Mouse (Mus musculus): ENCODE measurements at regions not wholly inside any gene's neighbourhood (a gene's known extent, or its start where the extent isn't known, plus 50 kb on each side); places are given as distances from the start of the nearest gene placed in this dataset.

DNA sequence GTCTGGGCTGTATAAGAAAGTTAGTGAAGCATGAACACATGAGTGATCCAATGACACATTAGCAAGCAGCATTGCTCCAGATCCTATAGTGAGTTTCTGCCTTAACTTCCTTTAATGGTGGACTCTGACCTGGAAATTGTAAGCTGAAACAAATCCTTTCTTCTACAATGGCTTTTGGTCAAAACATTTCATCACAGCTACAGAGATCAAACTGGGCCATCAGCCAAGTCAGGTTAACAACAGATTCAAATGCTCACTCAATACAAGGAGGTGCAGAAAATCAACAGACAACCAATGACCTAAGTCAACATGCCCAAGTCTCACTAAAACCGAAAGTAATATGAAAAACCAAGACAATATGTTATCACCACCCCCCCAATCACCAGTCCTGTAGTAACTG lies 91.9 kb upstream of the Map9 start:
- Histone ChIP-seq H3K9me3 (ENCODE audit: control insufficient read depth, low read length) (no peaks in the 10 kb centered on the region), H3K4me2 (replicated peaks; ENCODE audit: low read depth, low read length) (no peak overlapping the region), H3K4me3 (ENCODE audit: low read depth, low read length) (no peak overlapping the region), H3K9ac (ENCODE audit: low read depth, low read length) (no peak overlapping the region), H3K4me1 (replicated peaks; ENCODE audit: control insufficient read depth, insufficient read depth, low read length) (no peaks in the 10 kb centered on the region), H3K27ac (ENCODE audit: low read depth, low read length) (no peak overlapping the region), H3K27me3 (ENCODE audit: control insufficient read depth, insufficient read depth, low read length) (no peaks in the 10 kb centered on the region), H3K36me3 (ENCODE audit: control insufficient read depth, insufficient read depth, low read length) (no peaks in the 10 kb centered on the region)
- no peak for ATAC-seq (ENCODE audit: low FRiP score)
- no peak for DNase-seq (ENCODE audit: low spot score)
- whole genome bisulfite sequencing = 97% methylated on average over 1 of the region's 1 CpGs

DNA sequence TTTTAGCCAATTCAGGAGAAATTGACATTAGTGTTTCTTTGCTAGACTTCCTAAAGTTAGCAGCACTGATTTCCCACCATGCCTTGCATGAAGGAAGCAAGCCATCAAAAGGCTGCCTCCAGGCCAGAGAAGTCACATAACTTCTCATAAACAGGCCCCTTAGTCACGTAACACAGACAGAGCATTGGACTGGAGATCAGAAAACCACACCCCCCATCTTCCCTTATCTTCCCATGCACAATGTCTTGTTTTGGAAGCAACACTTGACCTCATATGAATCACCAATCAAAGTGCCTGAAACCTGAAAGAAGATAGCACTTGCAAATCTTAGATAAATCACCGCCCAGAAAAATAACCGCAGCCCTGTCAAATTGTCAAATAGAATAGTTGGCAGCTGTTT lies 95.9 kb upstream of the Map9 start:
- Histone ChIP-seq H3K4me2 (replicated peaks; ENCODE audit: low read depth, low read length) (no peak overlapping the region), H3K27me3 (ENCODE audit: control insufficient read depth, insufficient read depth, low read length) (no peaks in the 10 kb centered on the region), H3K4me3 (ENCODE audit: low read depth, low read length) (no peak overlapping the region), H3K4me1 (replicated peaks; ENCODE audit: control insufficient read depth, insufficient read depth, low read length) (no peaks in the 10 kb centered on the region), H3K27ac (ENCODE audit: low read depth, low read length) (no peak overlapping the region), H3K36me3 (ENCODE audit: control insufficient read depth, insufficient read depth, low read length) (no peaks in the 10 kb centered on the region), H3K9me3 (ENCODE audit: control insufficient read depth, low read length) (no peaks in the 10 kb centered on the region), H3K9ac (ENCODE audit: low read depth, low read length) (no peak overlapping the region)
- ATAC-seq (ENCODE audit: low FRiP score) = no peak
- WGBS = 87% methylated on average over 3 of the region's 3 CpGs
- no peak for DNase-seq (ENCODE audit: low spot score)

DNA sequence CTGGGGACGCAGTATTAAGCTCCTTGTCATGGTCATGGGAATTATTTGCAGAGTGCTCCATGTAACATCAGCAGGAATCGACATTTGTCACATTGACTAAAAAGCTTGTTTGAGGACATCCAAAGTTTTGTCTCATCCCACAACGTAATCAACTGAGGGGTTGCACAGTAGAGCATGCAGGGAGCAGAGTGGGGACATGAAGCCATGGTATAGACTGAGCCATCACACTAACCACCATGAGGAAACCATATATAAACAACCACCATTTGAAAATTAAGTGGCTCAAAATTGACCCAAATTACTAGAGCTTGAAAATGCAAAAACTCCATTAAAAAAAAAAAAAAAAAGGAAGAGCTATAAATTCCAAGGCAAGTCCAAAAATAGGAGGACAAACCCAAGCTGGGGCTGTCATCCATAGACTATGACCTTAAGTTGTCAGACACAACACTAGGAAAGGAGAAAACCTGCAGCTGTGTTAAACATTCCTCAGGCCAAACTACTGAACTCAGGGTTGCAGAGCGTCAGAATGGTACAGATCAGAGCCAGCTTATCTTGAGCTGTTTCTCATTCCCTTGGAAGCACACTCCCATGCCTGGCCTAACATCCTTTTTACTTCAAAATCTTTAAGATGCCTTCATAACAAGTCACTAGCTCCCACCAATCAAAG lies 97.7 kb upstream of the Map9 start:
- Histone ChIP-seq H3K4me2 (replicated peaks; ENCODE audit: low read depth, low read length) (no peak overlapping the region), H3K27ac (ENCODE audit: low read depth, low read length) (no peak overlapping the region), H3K4me1 (replicated peaks; ENCODE audit: control insufficient read depth, insufficient read depth, low read length) (no peaks in the 10 kb centered on the region), H3K9ac (ENCODE audit: low read depth, low read length) (no peak overlapping the region), H3K36me3 (ENCODE audit: control insufficient read depth, insufficient read depth, low read length) (no peaks in the 10 kb centered on the region), H3K27me3 (ENCODE audit: control insufficient read depth, insufficient read depth, low read length) (no peaks in the 10 kb centered on the region), H3K4me3 (ENCODE audit: low read depth, low read length) (no peak overlapping the region), H3K9me3 (ENCODE audit: control insufficient read depth, low read length) (no peaks in the 10 kb centered on the region)
- ATAC-seq (ENCODE audit: low FRiP score) = no peak
- DNase-seq (ENCODE audit: low spot score) = no peak
- 93% methylated on average over 4 of the region's 4 CpGs for WGBS

DNA sequence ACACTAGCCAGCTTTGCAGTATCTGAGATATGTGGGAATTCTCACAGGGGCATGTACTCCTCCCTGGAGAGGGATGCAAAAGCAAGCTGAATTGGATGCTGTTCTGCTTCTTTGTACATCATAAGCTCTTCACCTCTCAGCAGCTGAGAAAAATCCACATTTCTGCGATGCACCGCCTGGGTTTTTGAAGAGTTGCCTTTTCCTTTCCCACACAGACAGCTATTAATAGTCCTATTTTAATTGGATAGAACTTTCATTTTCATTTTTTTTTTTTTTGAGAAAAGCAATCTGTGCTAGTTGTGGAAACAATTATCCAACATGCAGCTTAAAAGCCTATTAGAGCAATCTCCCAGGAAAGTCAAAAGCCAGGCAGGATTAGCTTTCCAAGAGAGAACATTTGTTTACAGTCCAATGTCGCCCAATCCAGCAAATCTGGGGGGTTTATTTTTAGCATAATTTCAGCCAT lies 105.2 kb upstream of the Gucy1a1 start:
- H3K27ac ChIP-seq (ENCODE audit: low read depth, low read length) = no peak overlapping the region
- no peaks in the 10 kb centered on the region for H3K4me1 ChIP-seq (replicated peaks; ENCODE audit: control insufficient read depth, insufficient read depth, low read length)
- no peak overlapping the region for H3K9ac ChIP-seq (ENCODE audit: low read depth, low read length)
- ATAC-seq (ENCODE audit: low FRiP score) (no peak), DNase-seq (ENCODE audit: low spot score) (no peak)
- no peaks in the 10 kb centered on the region for H3K36me3 ChIP-seq (ENCODE audit: control insufficient read depth, insufficient read depth, low read length)
- H3K4me2 ChIP-seq (replicated peaks; ENCODE audit: low read depth, low read length) = no peak overlapping the region
- 83% methylated on average over 3 of the region's 3 CpGs for WGBS
- no peaks in the 10 kb centered on the region for H3K27me3 ChIP-seq (ENCODE audit: control insufficient read depth, insufficient read depth, low read length)
- no peak overlapping the region for H3K4me3 ChIP-seq (ENCODE audit: low read depth, low read length)
- no peaks in the 10 kb centered on the region for H3K9me3 ChIP-seq (ENCODE audit: control insufficient read depth, low read length)

DNA sequence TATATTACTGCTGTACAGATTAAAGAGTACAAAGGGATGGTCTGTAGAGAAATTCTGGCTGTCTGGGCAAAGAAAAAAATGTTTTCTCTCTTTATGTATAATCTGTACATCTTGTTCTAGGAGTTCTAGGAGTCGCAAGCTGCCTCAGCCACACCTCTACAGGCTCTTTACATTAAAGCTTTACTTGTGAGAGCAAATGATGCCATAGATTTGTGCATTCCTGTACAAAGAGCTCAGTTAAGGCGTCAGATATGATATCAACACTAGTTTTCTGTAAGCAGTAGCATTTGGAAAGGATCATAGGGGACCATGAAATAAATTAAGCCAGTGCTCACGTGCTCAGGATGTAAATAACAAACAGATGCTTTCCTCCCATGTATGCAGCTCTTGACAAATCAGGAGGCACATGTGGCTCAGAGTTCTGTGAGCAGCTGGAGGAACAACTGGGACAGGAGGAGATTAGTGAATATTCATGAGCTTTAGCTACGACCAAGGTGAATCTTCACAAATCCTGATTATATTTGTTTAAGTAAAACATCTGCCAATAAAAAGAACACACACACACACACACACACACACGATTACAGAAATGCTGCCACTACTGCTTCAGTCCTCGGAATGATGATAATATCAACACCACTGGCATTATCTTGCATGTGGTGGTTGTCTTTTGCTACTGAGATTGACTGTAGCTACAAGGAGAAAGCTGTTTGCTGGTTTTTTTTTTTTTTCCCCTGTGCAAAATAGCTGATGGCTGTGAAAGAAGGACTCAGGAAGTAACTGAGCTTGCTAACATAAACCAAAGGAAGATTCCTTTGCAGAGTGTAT lies 104.6 kb upstream of the Gucy1a1 start:
- Histone ChIP-seq H3K9ac (ENCODE audit: low read depth, low read length) (no peak overlapping the region), H3K9me3 (ENCODE audit: control insufficient read depth, low read length) (no peaks in the 10 kb centered on the region), H3K27ac (ENCODE audit: low read depth, low read length) (no peak overlapping the region), H3K27me3 (ENCODE audit: control insufficient read depth, insufficient read depth, low read length) (no peaks in the 10 kb centered on the region), H3K36me3 (ENCODE audit: control insufficient read depth, insufficient read depth, low read length) (no peaks in the 10 kb centered on the region), H3K4me3 (ENCODE audit: low read depth, low read length) (no peak overlapping the region), H3K4me1 (replicated peaks; ENCODE audit: control insufficient read depth, insufficient read depth, low read length) (no peaks in the 10 kb centered on the region), H3K4me2 (replicated peaks; ENCODE audit: low read depth, low read length) (no peak overlapping the region)
- DNase-seq (ENCODE audit: low spot score) (no peak), ATAC-seq (ENCODE audit: low FRiP score) (no peak)
- WGBS = 59% methylated on average over 6 of the region's 6 CpGs

DNA sequence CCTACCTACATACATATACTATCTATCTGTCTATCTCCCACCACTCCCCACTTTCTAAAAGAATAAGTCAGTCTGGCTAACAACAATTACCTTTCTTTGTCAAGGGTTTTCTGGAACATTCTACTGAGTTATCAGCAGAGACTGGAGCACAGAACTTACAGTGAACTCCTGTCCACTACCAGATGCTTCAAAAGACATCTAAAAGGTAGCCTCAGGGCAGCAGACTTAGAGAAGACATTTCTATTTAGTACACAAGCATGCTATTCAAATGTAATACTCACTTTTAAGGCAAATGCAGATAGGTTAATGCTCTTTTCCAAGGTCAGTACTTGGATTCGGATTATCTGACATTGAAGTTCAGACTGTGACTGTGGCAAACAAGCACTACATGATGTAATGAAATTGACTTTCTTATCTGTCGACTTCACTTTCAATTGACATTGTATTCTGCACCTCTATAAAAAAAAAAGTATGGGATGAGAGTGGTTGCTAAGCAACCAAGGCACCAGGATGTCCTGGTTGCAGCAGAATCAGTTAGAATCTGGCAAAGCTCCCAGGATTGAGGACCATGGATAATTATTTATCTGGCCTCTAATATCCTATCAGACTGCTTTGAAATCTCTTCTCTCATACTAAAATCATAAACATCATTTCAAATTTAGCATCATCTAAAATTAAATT lies 90.9 kb upstream of the Gucy1a1 start:
- Histone ChIP-seq H3K4me2 (replicated peaks; ENCODE audit: low read depth, low read length) (no peak overlapping the region), H3K4me1 (replicated peaks; ENCODE audit: control insufficient read depth, insufficient read depth, low read length) (no peaks in the 10 kb centered on the region), H3K9ac (ENCODE audit: low read depth, low read length) (no peak overlapping the region), H3K4me3 (ENCODE audit: low read depth, low read length) (no peak overlapping the region), H3K27ac (ENCODE audit: low read depth, low read length) (no peak overlapping the region), H3K9me3 (ENCODE audit: control insufficient read depth, low read length) (no peaks in the 10 kb centered on the region), H3K36me3 (ENCODE audit: control insufficient read depth, insufficient read depth, low read length) (no peaks in the 10 kb centered on the region), H3K27me3 (ENCODE audit: control insufficient read depth, insufficient read depth, low read length) (no peaks in the 10 kb centered on the region)
- no peak for ATAC-seq (ENCODE audit: low FRiP score)
- no peak for DNase-seq (ENCODE audit: low spot score)
- 77% methylated on average over 2 of the region's 2 CpGs for WGBS

DNA sequence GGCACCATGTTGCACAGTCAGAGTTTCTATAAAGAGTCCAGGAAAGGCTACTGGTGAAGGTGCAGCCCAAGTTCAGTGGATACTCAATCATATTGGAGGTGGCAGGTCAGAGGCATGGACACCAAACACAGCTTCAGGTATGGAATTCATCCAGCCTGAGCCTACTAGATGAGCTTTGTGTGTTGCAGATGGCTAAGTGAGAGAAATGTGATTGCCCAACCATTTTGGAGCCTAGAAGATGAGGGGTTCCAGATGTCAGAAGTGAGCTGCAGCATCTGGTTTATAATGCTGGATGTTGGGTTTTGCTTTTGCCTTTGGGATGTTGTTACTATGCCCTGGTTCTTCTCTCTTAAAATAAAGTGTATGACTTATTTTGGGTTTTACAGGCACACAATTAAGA lies 88.7 kb upstream of the Gucy1a1 start:
- Histone ChIP-seq H3K27me3 (ENCODE audit: control insufficient read depth, insufficient read depth, low read length) (no peaks in the 10 kb centered on the region), H3K9me3 (ENCODE audit: control insufficient read depth, low read length) (no peaks in the 10 kb centered on the region), H3K36me3 (ENCODE audit: control insufficient read depth, insufficient read depth, low read length) (no peaks in the 10 kb centered on the region), H3K4me3 (ENCODE audit: low read depth, low read length) (no peak overlapping the region), H3K4me1 (replicated peaks; ENCODE audit: control insufficient read depth, insufficient read depth, low read length) (no peaks in the 10 kb centered on the region), H3K27ac (ENCODE audit: low read depth, low read length) (no peak overlapping the region), H3K4me2 (replicated peaks; ENCODE audit: low read depth, low read length) (no peak overlapping the region), H3K9ac (ENCODE audit: low read depth, low read length) (no peak overlapping the region)
- ATAC-seq (ENCODE audit: low FRiP score) (no peak), DNase-seq (ENCODE audit: low spot score) (no peak)

DNA sequence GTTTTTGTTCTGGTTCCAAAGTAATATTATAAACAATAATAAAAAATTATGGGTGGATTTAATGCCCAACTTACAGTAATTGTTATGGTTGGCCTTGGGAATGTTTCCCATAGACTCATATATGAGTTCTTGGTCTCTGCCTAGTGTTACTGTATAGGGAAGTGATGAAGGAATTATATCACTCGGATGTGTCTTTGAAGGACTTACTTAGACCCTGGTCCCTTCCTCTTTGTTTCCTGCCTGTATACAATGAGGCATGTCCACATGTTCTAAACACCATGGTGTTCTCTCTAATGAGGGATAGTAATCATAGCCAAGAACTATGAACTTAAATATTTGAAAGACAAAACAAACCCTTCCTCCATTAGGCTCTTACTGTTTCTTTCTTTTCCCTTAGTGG lies 77.8 kb upstream of the Gucy1a1 start:
- WGBS = 94% methylated on average over 1 of the region's 1 CpGs
- no peak for DNase-seq (ENCODE audit: low spot score)

More for the DNA sequence above, 77.8 kb upstream of the Gucy1a1 start:
- H3K4me3 ChIP-seq (ENCODE audit: low read depth, low read length) = no peak overlapping the region
- H3K9me3 ChIP-seq (ENCODE audit: control insufficient read depth, low read length) = no peaks in the 10 kb centered on the region
- H3K27me3 ChIP-seq (ENCODE audit: control insufficient read depth, insufficient read depth, low read length) = no peaks in the 10 kb centered on the region
- no peak for ATAC-seq (ENCODE audit: low FRiP score)
- no peaks in the 10 kb centered on the region for H3K36me3 ChIP-seq (ENCODE audit: control insufficient read depth, insufficient read depth, low read length)
- no peak overlapping the region for H3K4me2 ChIP-seq (replicated peaks; ENCODE audit: low read depth, low read length)
- H3K27ac ChIP-seq (ENCODE audit: low read depth, low read length) = no peak overlapping the region
- no peaks in the 10 kb centered on the region for H3K4me1 ChIP-seq (replicated peaks; ENCODE audit: control insufficient read depth, insufficient read depth, low read length)
- H3K9ac ChIP-seq (ENCODE audit: low read depth, low read length) = no peak overlapping the region
